Mouse (Mus musculus) hindbrain, embryonic 12.5 days (tissue): ENCODE measurements around the gene Boll. TPM values are rescaled to one million over a fixed set of nuclear protein-coding genes. Genes with fewer than 3 reads are reported as not detected.

ENCODE experiments used
- ATAC-seq: fragments of 200-750 bp; cut with Nextera tagmentation; 2 replicates; pipeline ENCODE4 v1.8.0; 2017; ENCODE audit warnings: moderate TSS enrichment; ENCODE audit not compliant: low FRiP score
- H3K27ac ChIP-seq: fragments of 300-500 bp; sonication (generic); 2 replicates; pipeline ENCODE4 v1.5.1; 2016; ENCODE audit warnings: mild to moderate bottlenecking
- H3K27me3 ChIP-seq: fragments of 300-500 bp; sonication (generic); 2 replicates; pipeline ENCODE4 v1.6.1; 2016; ENCODE audit warnings: mild to moderate bottlenecking
- H3K36me3 ChIP-seq: fragments of 300-500 bp; sonication (generic); 2 replicates; pipeline ENCODE4 v1.6.1; 2016; ENCODE audit warnings: mild to moderate bottlenecking
- H3K4me1 ChIP-seq: fragments of 300-500 bp; sonication (generic); 2 replicates; pipeline ENCODE4 v1.6.1; 2016
- H3K4me2 ChIP-seq: fragments of 300-500 bp; sonication (generic); replicated peaks from 2 replicates; pipeline ENCODE4 v1.6.1; 2016; ENCODE audit warnings: mild to moderate bottlenecking
- H3K4me3 ChIP-seq: fragments of 300-500 bp; sonication (generic); 2 replicates; pipeline ENCODE4 v1.5.1; 2016; ENCODE audit warnings: mild to moderate bottlenecking
- H3K9ac ChIP-seq: fragments of 300-500 bp; sonication (generic); 2 replicates; pipeline ENCODE4 v1.6.1; 2016; ENCODE audit warnings: mild to moderate bottlenecking, moderate library complexity
- H3K9me3 ChIP-seq: fragments of 300-500 bp; sonication (generic); replicated peaks from 2 replicates; pipeline ENCODE4 v1.6.1; 2016; ENCODE audit warnings: mild to moderate bottlenecking
- WGBS: fragments of 180-500 bp; shearing (Covaris S2); methylation state at CpG from one replicate; pipeline ENCODE4 v1.1.7; 2016; 5-methylcytosine and 5-hydroxymethylcytosine counted together
- polyA plus RNA-seq: library from polyadenylated mRNA; unstranded; fragments of >200 nt; fragmentation: Nextera tagmentation; extraction: Ambion mirVana; gene quantifications from 2 replicates; pipeline ENCODE4 v1.2.1, GENCODE M21; 2016

Boll gene
- polyA plus RNA-seq, 1 experiment from 2014 or later: 1.4 TPM

- under 1% methylated on average over 82 of the region's 82 CpGs for WGBS
- H3K9ac ChIP-seq: peak within 1 kb of the TSS; percentile 81
- H3K27ac ChIP-seq: peak within 1 kb of the TSS; percentile 79
- ATAC-seq: peak; percentile 99
- H3K4me1 ChIP-seq: peaks cover 35% of the 10 kb centered on the region
- H3K9me3 ChIP-seq: no peaks in the 10 kb centered on the region
- peak within 1 kb of the TSS; percentile 89 for H3K4me2 ChIP-seq
- H3K4me3 ChIP-seq: peak within 1 kb of the TSS; percentile 83
- H3K36me3 ChIP-seq: no peaks in the 10 kb centered on the region
- no peaks in the 10 kb centered on the region for H3K27me3 ChIP-seq
Observed at GRCm38 (mm10) chr1:55236890-55237642, 126.2 kb downstream of the Boll start, which contains the start of gene Mars2. Gene Mars2, plus strand, starts transcription at chr1:55237177.

GRCm38 (mm10) chr1:55236487-55236886, 126.8 kb downstream of the Boll start:
- Histone ChIP-seq H3K9me3 (no peaks in the 10 kb centered on the region), H3K4me2 (peak overlapping the region; percentile 89), H3K27me3 (no peaks in the 10 kb centered on the region), H3K4me3 (peak overlapping the region; percentile 83), H3K4me1 (peaks cover 33% of the 10 kb centered on the region), H3K9ac (0 out of 2 replicates have a peak overlapping the region, but pooled peaks have one; percentile 10), H3K36me3 (no peaks in the 10 kb centered on the region), H3K27ac (no peak overlapping the region)
- ATAC-seq: 0 out of 2 replicates have a peak, but pooled peaks have one; percentile 4
- 45% methylated on average over 5 of the region's 5 CpGs for WGBS

GRCm38 (mm10) chr1:55234910-55235520, 128.3 kb downstream of the Boll start:
- Histone ChIP-seq H3K27ac (no peak overlapping the region), H3K4me1 (peaks cover 20% of the 10 kb centered on the region), H3K4me2 (no peak overlapping the region), H3K9me3 (no peaks in the 10 kb centered on the region), H3K9ac (no peak overlapping the region), H3K4me3 (no peak overlapping the region), H3K36me3 (no peaks in the 10 kb centered on the region), H3K27me3 (no peaks in the 10 kb centered on the region)
- no peak for ATAC-seq
- 53% methylated on average over 16 of the region's 16 CpGs for WGBS

GRCm38 (mm10) chr1:55228256-55228884, 134.9 kb downstream of the Boll start:
- Histone ChIP-seq H3K36me3 (no peaks in the 10 kb centered on the region), H3K4me1 (peaks cover 9% of the 10 kb centered on the region), H3K4me3 (no peak overlapping the region), H3K27me3 (no peaks in the 10 kb centered on the region), H3K9me3 (no peaks in the 10 kb centered on the region), H3K4me2 (no peak overlapping the region), H3K9ac (no peak overlapping the region), H3K27ac (no peak overlapping the region)
- ATAC-seq: no peak
- 86% methylated on average over 8 of the region's 8 CpGs for WGBS

- ATAC-seq: no peak
- Histone ChIP-seq H3K9ac (no peak overlapping the region), H3K36me3 (no peaks in the 10 kb centered on the region), H3K27ac (no peak overlapping the region), H3K27me3 (no peaks in the 10 kb centered on the region), H3K4me3 (no peak overlapping the region), H3K4me1 (peaks cover 9% of the 10 kb centered on the region), H3K9me3 (no peaks in the 10 kb centered on the region), H3K4me2 (no peak overlapping the region)
- 21% methylated on average over 1 of the region's 1 CpGs for WGBS
Observed at GRCm38 (mm10) chr1:55227376-55227775, 135.9 kb downstream of the Boll start.

- H3K4me2 ChIP-seq: peak within 1 kb of the TSS; percentile 59
- peaks cover 9% of the 10 kb centered on the region for H3K4me1 ChIP-seq
- no peaks in the 10 kb centered on the region for H3K36me3 ChIP-seq
- 0 out of 2 replicates have a peak, but pooled peaks have one; percentile 26 for ATAC-seq
- H3K9ac ChIP-seq: peak within 1 kb of the TSS; percentile 61
- no peaks in the 10 kb centered on the region for H3K9me3 ChIP-seq
- under 1% methylated on average over 26 of the region's 26 CpGs for WGBS
- H3K27me3 ChIP-seq: no peaks in the 10 kb centered on the region
- H3K4me3 ChIP-seq: peak within 1 kb of the TSS; percentile 44
- peak within 1 kb of the TSS; percentile 64 for H3K27ac ChIP-seq
Observed at GRCm38 (mm10) chr1:55226011-55226857, 137.0 kb downstream of the Boll start, which contains the start of gene Rftn2. Gene Rftn2, minus strand, starts transcription at chr1:55226782.

- WGBS: 33% methylated on average over 3 of the region's 3 CpGs
- Histone ChIP-seq H3K27me3 (no peaks in the 10 kb centered on the region), H3K36me3 (no peaks in the 10 kb centered on the region), H3K4me2 (peak overlapping the region; percentile 59), H3K4me1 (peaks cover 9% of the 10 kb centered on the region), H3K9me3 (no peaks in the 10 kb centered on the region), H3K9ac (peak overlapping the region; percentile 47), H3K27ac (peak overlapping the region; percentile 48; the same call in 1 of the 2 replicates), H3K4me3 (peak overlapping the region; percentile 28)
- no peak for ATAC-seq
Observed at GRCm38 (mm10) chr1:55225398-55225797, 137.9 kb downstream of the Boll start.

- Histone ChIP-seq H3K4me3 (peak overlapping the region; percentile 28; the same call in 1 of the 2 replicates), H3K4me2 (peak overlapping the region; percentile 59)
Observed at GRCm38 (mm10) chr1:55224111-55224510, 139.2 kb downstream of the Boll start.

GRCm38 (mm10) chr1:55223026-55223425, 140.2 kb downstream of the Boll start:
- Histone ChIP-seq H3K4me3 (no peak overlapping the region), H3K27me3 (no peaks in the 10 kb centered on the region), H3K36me3 (no peaks in the 10 kb centered on the region), H3K4me1 (peaks cover 9% of the 10 kb centered on the region), H3K27ac (no peak overlapping the region), H3K9me3 (no peaks in the 10 kb centered on the region), H3K4me2 (no peak overlapping the region), H3K9ac (no peak overlapping the region)
- WGBS: 89% methylated on average over 7 of the region's 7 CpGs
- ATAC-seq: no peak

More at GRCm38 (mm10) chr1:55224111-55224510, 139.2 kb downstream of the Boll start:
- H3K9me3 ChIP-seq: no peaks in the 10 kb centered on the region
- WGBS: 46% methylated on average over 11 of the region's 11 CpGs
- no peak overlapping the region for H3K9ac ChIP-seq
- peak; percentile 66 for ATAC-seq
- no peaks in the 10 kb centered on the region for H3K27me3 ChIP-seq
- H3K36me3 ChIP-seq: no peaks in the 10 kb centered on the region
- H3K27ac ChIP-seq: no peak overlapping the region
- H3K4me1 ChIP-seq: peaks cover 9% of the 10 kb centered on the region

GRCm38 (mm10) chr1:55221352-55221751, 141.9 kb downstream of the Boll start:
- Histone ChIP-seq H3K4me1 (peaks cover 9% of the 10 kb centered on the region), H3K4me3 (no peak overlapping the region), H3K27me3 (no peaks in the 10 kb centered on the region), H3K9me3 (no peaks in the 10 kb centered on the region), H3K9ac (no peak overlapping the region), H3K27ac (no peak overlapping the region), H3K36me3 (no peaks in the 10 kb centered on the region), H3K4me2 (no peak overlapping the region)
- no peak for ATAC-seq
- 72% methylated on average over 4 of the region's 4 CpGs for WGBS

- 85% methylated on average over 2 of the region's 2 CpGs for WGBS
- no peak for ATAC-seq
Observed at GRCm38 (mm10) chr1:55217191-55217590, 146.1 kb downstream of the Boll start.

More at GRCm38 (mm10) chr1:55217191-55217590, 146.1 kb downstream of the Boll start:
- no peak overlapping the region for H3K4me2 ChIP-seq
- no peaks in the 10 kb centered on the region for H3K27me3 ChIP-seq
- H3K4me1 ChIP-seq: no peaks in the 10 kb centered on the region
- H3K27ac ChIP-seq: no peak overlapping the region
- H3K36me3 ChIP-seq: no peaks in the 10 kb centered on the region
- H3K9ac ChIP-seq: no peak overlapping the region
- no peaks in the 10 kb centered on the region for H3K9me3 ChIP-seq
- no peak overlapping the region for H3K4me3 ChIP-seq
